Mouse (Mus musculus): ENCODE measurements around the gene Baiap2. TPM values are rescaled to one million over a fixed set of nuclear protein-coding genes. Genes with fewer than 3 reads are reported as not detected.

Baiap2 gene
- polyA plus RNA-seq (2012; rRNA removed), result 229 and 240 TPM in 2 replicates

GRCm38 (mm10) chr11:119942727-119943427, at the start of gene Baiap2:
TSS of gene Baiap2 (plus strand) at chr11:119942763.
- DNase-seq (ENCODE audit: extremely low spot score in 1 of 2, low spot score in 1 of 2), result peak; percentile 95 to 98

- DNase-seq (ENCODE audit: extremely low spot score in 1 of 2, low spot score in 1 of 2), result no peak
Observed at GRCm38 (mm10) chr11:119893667-119894236, 48.8 kb upstream of the Baiap2 start.

GRCm38 (mm10) chr11:119894634-119895033, 47.9 kb upstream of the Baiap2 start:
- DNase-seq (ENCODE audit: extremely low spot score in 1 of 2, low spot score in 1 of 2), result no peak

- DNase-seq (ENCODE audit: extremely low spot score in 1 of 2, low spot score in 1 of 2), result peak in 1 of 2 experiments; percentile 29
Observed at GRCm38 (mm10) chr11:119897041-119897440, 45.5 kb upstream of the Baiap2 start.

GRCm38 (mm10) chr11:119898976-119899375, 43.6 kb upstream of the Baiap2 start:
- no peak for DNase-seq (ENCODE audit: extremely low spot score in 1 of 2, low spot score in 1 of 2)

GRCm38 (mm10) chr11:119901174-119901573, 41.4 kb upstream of the Baiap2 start:
- DNase-seq (ENCODE audit: extremely low spot score in 1 of 2, low spot score in 1 of 2), result no peak

GRCm38 (mm10) chr11:119902891-119903290, 39.7 kb upstream of the Baiap2 start:
- no peak for DNase-seq (ENCODE audit: extremely low spot score in 1 of 2, low spot score in 1 of 2)

- DNase-seq (ENCODE audit: extremely low spot score in 1 of 2, low spot score in 1 of 2), result peak in 1 of 2 experiments; percentile 88
Observed at GRCm38 (mm10) chr11:119904621-119905286, 37.8 kb upstream of the Baiap2 start.

- DNase-seq (ENCODE audit: extremely low spot score in 1 of 2, low spot score in 1 of 2), result peak in 1 of 2 experiments; percentile 48
Observed at GRCm38 (mm10) chr11:119905794-119906193, 36.8 kb upstream of the Baiap2 start.

GRCm38 (mm10) chr11:119907006-119907650, 35.4 kb upstream of the Baiap2 start:
- peak in 1 of 2 experiments; percentile 73 for DNase-seq (ENCODE audit: extremely low spot score in 1 of 2, low spot score in 1 of 2)

GRCm38 (mm10) chr11:119907711-119908110, 34.9 kb upstream of the Baiap2 start:
- no peak for DNase-seq (ENCODE audit: extremely low spot score in 1 of 2, low spot score in 1 of 2)

- DNase-seq (ENCODE audit: extremely low spot score in 1 of 2, low spot score in 1 of 2), result peak in 1 of 2 experiments; percentile 90
Observed at GRCm38 (mm10) chr11:119909436-119909835, 33.1 kb upstream of the Baiap2 start.

GRCm38 (mm10) chr11:119912845-119913244, 29.7 kb upstream of the Baiap2 start:
- no peak for DNase-seq (ENCODE audit: extremely low spot score in 1 of 2, low spot score in 1 of 2)

- peak in 1 of 2 experiments; percentile 95 for DNase-seq (ENCODE audit: extremely low spot score in 1 of 2, low spot score in 1 of 2)
Observed at GRCm38 (mm10) chr11:119913291-119913934, 29.1 kb upstream of the Baiap2 start, which contains the start of gene Chmp6. TSS of gene Chmp6 (plus strand) at chr11:119913441.

GRCm38 (mm10) chr11:119913935-119914314, 28.6 kb upstream of the Baiap2 start:
- no peak for DNase-seq (ENCODE audit: extremely low spot score in 1 of 2, low spot score in 1 of 2)

GRCm38 (mm10) chr11:119914381-119914780, 28.2 kb upstream of the Baiap2 start:
- no peak for DNase-seq (ENCODE audit: extremely low spot score in 1 of 2, low spot score in 1 of 2)

- no peak for DNase-seq (ENCODE audit: extremely low spot score in 1 of 2, low spot score in 1 of 2)
Observed at GRCm38 (mm10) chr11:119915666-119916065, 26.9 kb upstream of the Baiap2 start.

GRCm38 (mm10) chr11:119916102-119916790, 26.3 kb upstream of the Baiap2 start:
- DNase-seq (ENCODE audit: extremely low spot score in 1 of 2, low spot score in 1 of 2), result no peak

GRCm38 (mm10) chr11:119916834-119917469, 25.6 kb upstream of the Baiap2 start:
- DNase-seq (ENCODE audit: extremely low spot score in 1 of 2, low spot score in 1 of 2), result no peak

All from frontal cortex, adult 2 months (tissue).